Mouse (Mus musculus) E14TG2a.4 (cell line): ENCODE results near the gene Zfp280b.

Experiments used
- CTCF ChIP-seq: conservative IDR thresholded peaks from 2 replicates; pipeline ENCODE4 v1.5.1; 2014; ENCODE audit warnings: low read length
- NANOG ChIP-seq: IDR thresholded peaks from 2 replicates; pipeline ENCODE4 v1.6.1; 2014; ENCODE audit warnings: borderline replicate concordance, low read length, mixed read lengths

GRCm38 (mm10) chr10:76036962-76037361 lies 4.5 kb downstream of the Zfp280b start:
- TF ChIP-seq CTCF (no peak), NANOG (no peak)
